Comparison of ENCODE assay signal across 9 mouse cellular contexts in the genomic region with DNA sequence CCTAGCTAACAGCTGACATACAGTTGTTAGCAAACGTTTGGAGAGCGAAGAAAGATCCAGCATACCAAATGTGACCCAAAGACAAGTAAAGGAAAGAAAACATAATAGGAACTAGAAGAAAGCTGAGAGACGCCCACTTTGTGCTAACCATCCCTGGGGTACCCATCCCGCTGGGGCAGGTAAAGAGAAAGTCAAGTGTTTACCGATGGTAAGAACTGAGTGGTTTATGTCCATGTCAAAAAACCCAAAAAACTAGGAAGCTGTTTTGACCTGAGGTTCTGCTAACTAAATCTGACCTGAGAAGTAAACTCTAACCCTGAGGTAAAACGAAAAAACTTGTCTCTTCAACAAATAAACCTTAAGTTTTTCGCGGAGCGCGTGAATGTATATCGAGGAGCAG. TPM values are rescaled to one million over a fixed set of nuclear protein-coding genes. Genes with fewer than 3 reads are reported as not detected.
DNase-seq lines count a peak whose midpoint lies in the region; ATAC-seq and TF ChIP-seq lines count a peak whose summit lies in the region.
"Had no signal": no experiment of that assay in that cellular context is flagged by ENCODE, and none has a peak within 500 bp of the region (broad histone marks: within the 10 kb centered on the region; RNA-seq: fewer than 3 reads in every experiment).

No protein-coding gene starts in this region.

- no peaks in the 10 kb centered on the region; the same call in 1 of the 2 replicates for H3K27me3 ChIP-seq in embryonic facial prominence, embryonic 13.5 days
- no peaks in the 10 kb centered on the region for H3K27me3 ChIP-seq in limb, embryonic 10.5 days (ENCODE audit: low read depth, poor library complexity, severe bottlenecking)
- H3K27me3 ChIP-seq in neural tube, embryonic 13.5 days, result peaks cover 7% of the 10 kb centered on the region

- H3K36me3 ChIP-seq in embryonic facial prominence, embryonic 13.5 days, result peaks cover 16% of the 10 kb centered on the region
- H3K36me3 ChIP-seq in limb, embryonic 10.5 days, result peaks cover 30% of the 10 kb centered on the region
- 0 out of 2 replicates have a peak, but pooled peaks cover 12% of the 10 kb centered on the region for H3K36me3 ChIP-seq in neural tube, embryonic 13.5 days

- 0 out of 2 replicates have a peak, but pooled peaks have one; percentile 12 for ATAC-seq in embryonic facial prominence, embryonic 13.5 days (ENCODE audit: insufficient number of reproducible peaks, insufficient read depth, low FRiP score, low TSS enrichment, low read depth)
- ATAC-seq in neural tube, embryonic 13.5 days (ENCODE audit: low read depth), result 0 out of 2 replicates have a peak, but pooled peaks have one; percentile 37

- H3K4me3 ChIP-seq in left cerebral cortex, adult 2 months, result peak overlapping the region; percentile 65
- H3K4me3 ChIP-seq in embryonic facial prominence, embryonic 13.5 days, result peak overlapping the region; percentile 67
- H3K4me3 ChIP-seq in limb, embryonic 10.5 days, result peak overlapping the region; percentile 79
- H3K4me3 ChIP-seq in neural tube, embryonic 13.5 days, result peak overlapping the region; percentile 66

- H3K27ac ChIP-seq in left cerebral cortex, adult 2 months, result no peak overlapping the region
- no peak overlapping the region for H3K27ac ChIP-seq in embryonic facial prominence, embryonic 13.5 days
- H3K27ac ChIP-seq in limb, embryonic 10.5 days, result no peak overlapping the region
- no peak overlapping the region for H3K27ac ChIP-seq in neural tube, embryonic 13.5 days (replicated peaks)

- WGBS in embryonic facial prominence, embryonic 13.5 days, result 13% methylated on average over 11 of the region's 11 CpGs
- WGBS in limb, embryonic 10.5 days, result 13% methylated on average over 11 of the region's 11 CpGs
- 14% methylated on average over 11 of the region's 11 CpGs for WGBS in neural tube, embryonic 13.5 days

- peak overlapping the region; percentile 80 for H3K9ac ChIP-seq in embryonic facial prominence, embryonic 13.5 days
- H3K9ac ChIP-seq in neural tube, embryonic 13.5 days, result peak overlapping the region; percentile 78; the same call in 1 of the 2 replicates

- no peaks in the 10 kb centered on the region for H3K9me3 ChIP-seq in embryonic facial prominence, embryonic 13.5 days
- H3K9me3 ChIP-seq in limb, embryonic 10.5 days (replicated peaks), result no peaks in the 10 kb centered on the region
- no peaks in the 10 kb centered on the region for H3K9me3 ChIP-seq in neural tube, embryonic 13.5 days

- H3K4me2 ChIP-seq in embryonic facial prominence, embryonic 13.5 days, result peak overlapping the region; percentile 62
- H3K4me2 ChIP-seq in neural tube, embryonic 13.5 days, result peak overlapping the region; percentile 72

- no peak for DNase-seq in left cerebral cortex, adult 2 months (ENCODE audit: extremely low spot score in 1 of 2, low spot score in 2 of 2)
- DNase-seq in left cerebral cortex, adult 18-20 months (ENCODE audit: low spot score in 2 of 2), result no peak
- DNase-seq in limb, embryonic 10.5 days (ENCODE audit: low spot score), result no peak
- no peak for DNase-seq in urinary bladder, postnatal 10 days (ENCODE audit: low spot score)
- DNase-seq in cerebellum, adult 18-20 months, result no peak
- no peak for DNase-seq in gastrocnemius, adult 18-20 months (ENCODE audit: low spot score)

- TF ChIP-seq CTCF in left cerebral cortex, adult 2 months (IDR thresholded peaks at IDR 0.05), result no peak

- H3K4me1 ChIP-seq in embryonic facial prominence, embryonic 13.5 days, result peaks cover 28% of the 10 kb centered on the region
- H3K4me1 ChIP-seq in limb, embryonic 10.5 days, result 0 out of 2 replicates have a peak, but pooled peaks cover 9% of the 10 kb centered on the region
- H3K4me1 ChIP-seq in neural tube, embryonic 13.5 days (replicated peaks), result peaks cover 45% of the 10 kb centered on the region

- intact Hi-C loops in left cerebral cortex, adult 2 months (cut with DNase I), result loop anchor here (10.0 kb wide), 2 partner anchors 720 to 1120 kb away; no protein-coding TSS in a partner anchor

RNA-seq across cellular contexts. Expression of a gene that starts 0.5 kb away (rescaled TPM):
- total RNA-seq in left cerebral cortex, adult 2 months (2021), result 10 to 100 TPM; 11.8 to 12.9 TPM
- total RNA-seq in left cerebral cortex, adult 18-20 months (2021), result 10 to 100 TPM in 1 of 2 experiments, 1 to 10 TPM in 1; 8.4 to 10.4 TPM
- polyA plus RNA-seq in embryonic facial prominence, embryonic 13.5 days (2015; fragmentation: Nextera tagmentation; extraction: Ambion mirVana), result 12.5 and 17.6 TPM in 2 replicates
- polyA plus RNA-seq in limb, embryonic 10.5 days (2016; fragmentation: Nextera tagmentation; extraction: Ambion mirVana), result 12.6 and 12.8 TPM in 2 replicates
- 12.0 and 13.2 TPM in 2 replicates for polyA plus RNA-seq in neural tube, embryonic 13.5 days (2015; fragmentation: Nextera tagmentation; extraction: Ambion mirVana)
- 1 to 10 TPM; 1.9 to 2.2 TPM for total RNA-seq in gastrocnemius, adult 18-20 months (2021)

RNA-seq across cellular contexts. Expression of a gene that starts 0.6 kb away (rescaled TPM):
- 1 to 10 TPM; 1.0 to 1.6 TPM for total RNA-seq in left cerebral cortex, adult 2 months (2021)
- 1 to 10 TPM; 1.5 to 1.7 TPM for total RNA-seq in left cerebral cortex, adult 18-20 months (2021)
- polyA plus RNA-seq in embryonic facial prominence, embryonic 13.5 days (2015; fragmentation: Nextera tagmentation; extraction: Ambion mirVana), result 0.30 and 0.54 TPM in 2 replicates
- polyA plus RNA-seq in limb, embryonic 10.5 days (2016; fragmentation: Nextera tagmentation; extraction: Ambion mirVana), result 0.11 and 0.18 TPM in 2 replicates
- polyA plus RNA-seq in neural tube, embryonic 13.5 days (2015; fragmentation: Nextera tagmentation; extraction: Ambion mirVana), result 2.2 and 2.5 TPM in 2 replicates
- total RNA-seq in gastrocnemius, adult 18-20 months (2021), result under 1 TPM in 1 of 2 experiments, not detected in 1; 0.07 TPM
- total RNA-seq: hematopoietic stem cell, adult 5-6 weeks had no signal
